Mouse (Mus musculus) NIH3T3 (cell line): ENCODE results near the gene Cd79b.

ENCODE experiments used
- DNase-seq: peaks from one replicate; pipeline ENCODE4 v3.0.0-alpha.2; 2012; ENCODE audit warnings: low read depth

Cd79b gene

GRCm38 (mm10) chr11:106318406-106319366, 4.1 kb upstream of the Cd79b start:
- DNase-seq, result peak; percentile 27

- no peak for DNase-seq
Observed at GRCm38 (mm10) chr11:106317801-106318200, 3.2 kb upstream of the Cd79b start.

- DNase-seq, result peak; percentile 27
Observed at GRCm38 (mm10) chr11:106316416-106316815, 1.9 kb upstream of the Cd79b start.

GRCm38 (mm10) chr11:106313533-106313932, 1.0 kb downstream of the Cd79b start:
- DNase-seq, result no peak

- no peak for DNase-seq
Observed at GRCm38 (mm10) chr11:106310123-106310522, 4.4 kb downstream of the Cd79b start.

- no peak for DNase-seq
Observed at GRCm38 (mm10) chr11:106308162-106308561, 6.4 kb downstream of the Cd79b start.

GRCm38 (mm10) chr11:106307432-106307831, 7.1 kb downstream of the Cd79b start:
- no peak for DNase-seq

GRCm38 (mm10) chr11:106306758-106307157, 7.8 kb downstream of the Cd79b start:
- DNase-seq, result no peak

GRCm38 (mm10) chr11:106306065-106306385, 8.5 kb downstream of the Cd79b start:
- no peak for DNase-seq

- DNase-seq, result no peak
Observed at GRCm38 (mm10) chr11:106305348-106306064, 9.1 kb downstream of the Cd79b start.

GRCm38 (mm10) chr11:106302634-106303033, 11.9 kb downstream of the Cd79b start:
- peak; percentile 80 for DNase-seq

GRCm38 (mm10) chr11:106301765-106302164, 12.8 kb downstream of the Cd79b start, which contains the start of gene Gh:
TSS of gene Gh (minus strand) at chr11:106301865.
- no peak for DNase-seq

GRCm38 (mm10) chr11:106291861-106292260, 22.7 kb downstream of the Cd79b start:
- no peak for DNase-seq

- no peak for DNase-seq
Observed at GRCm38 (mm10) chr11:106290376-106290775, 24.2 kb downstream of the Cd79b start.

- DNase-seq, result no peak
Observed at GRCm38 (mm10) chr11:106289369-106289768, 25.2 kb downstream of the Cd79b start.

GRCm38 (mm10) chr11:106286987-106287386, 27.6 kb downstream of the Cd79b start:
- peak; percentile 54 for DNase-seq

- no peak for DNase-seq
Observed at GRCm38 (mm10) chr11:106286206-106286605, 28.4 kb downstream of the Cd79b start.

GRCm38 (mm10) chr11:106284126-106284525, 30.4 kb downstream of the Cd79b start:
- DNase-seq, result no peak

- no peak for DNase-seq
Observed at GRCm38 (mm10) chr11:106283371-106283770, 31.2 kb downstream of the Cd79b start.

- DNase-seq, result peak; percentile 16
Observed at GRCm38 (mm10) chr11:106282452-106282851, 32.1 kb downstream of the Cd79b start.

GRCm38 (mm10) chr11:106276454-106276853, 38.1 kb downstream of the Cd79b start, which contains the start of gene Tcam1:
TSS of gene Tcam1 (plus strand) at chr11:106276672.
- peak; percentile 39 for DNase-seq

GRCm38 (mm10) chr11:106274971-106275411, 39.6 kb downstream of the Cd79b start:
- DNase-seq, result peak; percentile 24

- DNase-seq, result no peak
Observed at GRCm38 (mm10) chr11:106274374-106274773, 40.2 kb downstream of the Cd79b start.
